Mouse (Mus musculus) heart, embryonic 10.5 days (tissue): Measurements from ENCODE around the gene Bcas3. TPM values are rescaled to one million over a fixed set of nuclear protein-coding genes. Genes with fewer than 3 reads are reported as not detected.

Source experiments
- DNase-seq: peaks from one replicate; pipeline ENCODE4 v3.0.0-alpha.2; 2017; ENCODE audit warnings: low spot score
- H3K27ac ChIP-seq: fragments of 300-500 bp; sonication (generic); 2 replicates; pipeline ENCODE4 v1.5.1; 2016; ENCODE audit warnings: mild to moderate bottlenecking
- H3K27me3 ChIP-seq: fragments of 300-500 bp; sonication (generic); 2 replicates; pipeline ENCODE4 v1.6.1; 2016; ENCODE audit warnings: mild to moderate bottlenecking; ENCODE audit not compliant: poor library complexity, insufficient read depth, severe bottlenecking
- H3K36me3 ChIP-seq: fragments of 300-500 bp; sonication (generic); 2 replicates; pipeline ENCODE4 v1.6.1; 2016; ENCODE audit warnings: mild to moderate bottlenecking, moderate library complexity
- H3K4me1 ChIP-seq: fragments of 300-500 bp; sonication (generic); 2 replicates; pipeline ENCODE4 v1.6.1; 2016; ENCODE audit warnings: mild to moderate bottlenecking
- H3K4me3 ChIP-seq: fragments of 300-500 bp; sonication (generic); 2 replicates; pipeline ENCODE4 v1.5.1; 2016; ENCODE audit warnings: mild to moderate bottlenecking, moderate library complexity
- H3K9me3 ChIP-seq: fragments of 300-500 bp; sonication (generic); 2 replicates; pipeline ENCODE4 v1.6.1; 2016; ENCODE audit warnings: mild to moderate bottlenecking, moderate library complexity
- WGBS: fragments of 180-500 bp; shearing (Covaris S2); methylation state at CpG from one replicate; pipeline ENCODE4 v1.1.7; 2016; 5-methylcytosine and 5-hydroxymethylcytosine counted together
- polyA plus RNA-seq: library from polyadenylated mRNA; unstranded; fragments of >200 nt; fragmentation: Nextera tagmentation; extraction: Ambion mirVana; gene quantifications from 2 replicates; pipeline ENCODE4 v1.2.1, GENCODE M21; 2016

Bcas3 gene
- polyA plus RNA-seq, 1 experiment from 2014 or later, result 22.4 TPM

DNA sequence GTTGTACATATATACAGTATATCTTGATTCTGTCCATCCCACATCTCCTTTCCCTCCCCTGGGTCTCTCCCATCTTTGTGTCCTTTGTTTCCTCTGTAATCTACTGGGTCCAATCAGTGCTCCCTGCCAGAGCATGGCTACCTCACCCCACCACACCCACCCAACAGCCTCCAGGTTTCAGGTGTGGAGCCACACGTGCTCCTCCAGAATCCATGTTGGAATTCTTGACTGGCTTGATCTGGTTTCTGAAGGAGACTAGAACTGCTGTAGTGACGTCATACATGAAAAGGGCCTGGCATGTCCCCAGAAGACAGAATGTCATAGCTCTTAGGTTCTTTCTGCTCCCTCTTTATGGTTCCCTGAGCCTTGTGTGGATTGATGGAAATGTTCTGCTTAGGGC lies 395.9 kb downstream of the Bcas3 start:
- Histone ChIP-seq H3K9me3 (no peaks in the 10 kb centered on the region), H3K36me3 (no peaks in the 10 kb centered on the region), H3K4me1 (peaks cover 15% of the 10 kb centered on the region), H3K27ac (no peak overlapping the region), H3K27me3 (peaks cover 18% of the 10 kb centered on the region; the same call in 1 of the 2 replicates), H3K4me3 (no peak overlapping the region)
- WGBS, result 78% methylated on average over 2 of the region's 2 CpGs
- DNase-seq, result no peak

DNA sequence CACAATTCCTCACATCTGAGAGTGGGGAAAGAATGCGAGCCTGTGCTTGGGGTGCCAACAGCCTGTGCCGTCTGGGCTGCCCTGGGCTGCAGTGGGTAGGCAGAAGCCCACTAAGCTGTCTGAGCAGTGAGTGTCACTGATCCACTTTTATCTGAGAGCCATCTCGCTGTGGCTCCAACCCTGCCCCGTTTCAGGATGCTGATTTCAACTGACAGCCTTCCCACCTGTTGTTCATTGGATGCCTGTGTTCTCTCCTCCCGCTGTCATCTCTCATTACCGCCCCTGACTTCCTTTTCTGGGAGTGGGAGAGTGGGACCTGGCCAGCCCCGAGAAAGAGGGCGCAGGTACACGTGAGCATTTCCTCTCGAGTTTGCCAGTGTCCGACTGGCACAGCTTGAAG lies 398.2 kb downstream of the Bcas3 start:
- Histone ChIP-seq H3K27ac (no peak overlapping the region), H3K36me3 (no peaks in the 10 kb centered on the region), H3K27me3 (0 out of 2 replicates have a peak, but pooled peaks cover 18% of the 10 kb centered on the region), H3K9me3 (no peaks in the 10 kb centered on the region), H3K4me1 (peaks cover 12% of the 10 kb centered on the region), H3K4me3 (no peak overlapping the region)
- no peak for DNase-seq
- WGBS, result 42% methylated on average over 11 of the region's 11 CpGs

DNA sequence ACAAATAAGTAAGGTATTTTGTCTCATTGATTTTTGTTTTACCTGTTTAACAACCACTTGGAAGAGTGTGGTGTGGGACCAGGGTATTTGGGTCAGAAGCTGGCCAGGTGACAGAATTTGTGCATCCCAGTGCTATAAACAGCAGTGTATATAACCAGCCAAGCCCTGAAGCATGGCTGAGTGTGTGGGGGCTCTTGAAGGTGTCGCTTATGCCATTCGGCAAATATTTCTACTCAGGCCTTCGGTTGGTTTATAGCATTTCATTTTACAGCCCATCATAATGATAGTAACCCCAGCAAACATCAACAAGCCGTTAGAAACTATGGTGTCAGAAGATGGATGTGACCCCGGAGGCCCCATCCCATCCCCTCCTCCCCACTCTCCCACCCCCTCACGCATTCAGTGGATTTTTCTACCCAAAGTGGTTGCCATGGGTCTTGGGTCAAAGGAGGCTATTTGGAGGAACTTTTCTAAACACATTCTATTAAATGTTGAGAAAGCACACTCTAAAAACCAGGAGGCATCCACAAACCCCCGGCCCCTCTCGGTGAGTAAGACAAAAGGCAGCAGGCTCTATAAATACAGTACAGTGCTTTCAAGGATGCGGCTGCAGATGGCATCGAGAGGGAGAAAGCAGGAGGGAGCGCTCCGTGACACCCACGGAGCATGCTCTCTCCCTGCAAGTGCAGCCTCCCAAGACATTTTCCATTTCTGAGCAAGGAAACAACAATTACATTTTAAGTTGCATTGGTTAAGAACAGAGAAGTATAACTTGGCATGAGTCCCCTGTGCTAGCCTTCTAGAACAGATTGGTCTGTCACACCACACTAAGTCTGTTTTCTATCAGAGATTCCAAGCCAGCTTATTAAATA lies 401.9 kb downstream of the Bcas3 start:
- H3K27ac ChIP-seq, result no peak overlapping the region
- peaks cover 12% of the 10 kb centered on the region for H3K4me1 ChIP-seq
- 76% methylated on average over 13 of the region's 13 CpGs for WGBS
- H3K36me3 ChIP-seq, result no peaks in the 10 kb centered on the region
- 0 out of 2 replicates have a peak, but pooled peaks cover 18% of the 10 kb centered on the region for H3K27me3 ChIP-seq
- no peaks in the 10 kb centered on the region for H3K9me3 ChIP-seq
- H3K4me3 ChIP-seq, result no peak overlapping the region
- no peak for DNase-seq

DNA sequence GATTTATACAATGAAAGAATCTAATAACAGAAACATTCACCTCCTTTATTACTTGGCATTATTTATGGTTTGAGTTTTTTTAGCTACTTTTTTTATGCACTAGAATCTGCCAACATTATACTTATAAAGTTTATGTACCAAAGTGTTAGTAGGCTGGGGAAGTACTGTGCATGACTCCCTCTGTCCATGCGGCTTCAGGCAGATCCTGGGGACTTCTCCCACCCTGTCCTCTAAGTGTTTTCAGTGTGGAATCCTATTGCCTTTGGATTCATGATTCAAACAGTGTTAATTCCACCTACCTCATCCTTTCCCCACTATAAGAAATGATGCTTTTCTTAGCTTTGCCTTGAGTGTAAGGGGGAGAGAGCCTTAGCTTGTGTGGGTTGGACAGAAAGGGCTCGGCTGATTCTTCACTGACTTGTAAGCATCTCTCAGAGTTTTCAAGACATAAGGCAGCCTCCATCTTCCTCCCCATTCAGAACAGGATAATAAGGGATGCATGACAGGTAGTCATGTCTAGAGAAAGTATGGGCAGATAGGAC lies 402.6 kb downstream of the Bcas3 start:
- Histone ChIP-seq H3K4me1 (peaks cover 18% of the 10 kb centered on the region), H3K36me3 (no peaks in the 10 kb centered on the region), H3K9me3 (no peaks in the 10 kb centered on the region), H3K27ac (no peak overlapping the region), H3K4me3 (no peak overlapping the region), H3K27me3 (0 out of 2 replicates have a peak, but pooled peaks cover 18% of the 10 kb centered on the region)
- 73% methylated on average over 2 of the region's 2 CpGs for WGBS
- no peak for DNase-seq

DNA sequence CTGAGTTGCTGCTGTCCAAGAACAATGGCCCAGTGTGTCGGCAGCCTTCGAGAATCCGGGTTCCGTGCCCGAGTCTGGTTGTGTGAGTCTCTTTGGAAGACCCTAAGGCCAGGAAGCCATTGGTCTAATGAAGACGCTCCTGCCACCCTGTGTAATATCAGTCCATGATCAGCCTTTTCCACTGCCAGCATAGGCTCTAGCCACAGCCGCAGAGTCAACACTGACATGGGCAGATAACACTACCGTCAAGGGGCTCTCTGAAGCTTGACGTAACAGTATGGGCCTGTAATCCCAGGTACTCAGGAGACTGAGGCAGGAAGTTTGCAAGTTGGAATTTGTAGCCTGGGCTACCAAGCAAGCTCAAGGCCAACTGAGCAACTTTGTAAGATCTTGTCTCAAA lies 405.9 kb downstream of the Bcas3 start:
- Histone ChIP-seq H3K27me3 (peaks cover 23% of the 10 kb centered on the region), H3K4me1 (peaks cover 20% of the 10 kb centered on the region), H3K9me3 (no peaks in the 10 kb centered on the region), H3K27ac (no peak overlapping the region), H3K4me3 (no peak overlapping the region), H3K36me3 (no peaks in the 10 kb centered on the region)
- no peak for DNase-seq
- WGBS, result 72% methylated on average over 9 of the region's 9 CpGs

DNA sequence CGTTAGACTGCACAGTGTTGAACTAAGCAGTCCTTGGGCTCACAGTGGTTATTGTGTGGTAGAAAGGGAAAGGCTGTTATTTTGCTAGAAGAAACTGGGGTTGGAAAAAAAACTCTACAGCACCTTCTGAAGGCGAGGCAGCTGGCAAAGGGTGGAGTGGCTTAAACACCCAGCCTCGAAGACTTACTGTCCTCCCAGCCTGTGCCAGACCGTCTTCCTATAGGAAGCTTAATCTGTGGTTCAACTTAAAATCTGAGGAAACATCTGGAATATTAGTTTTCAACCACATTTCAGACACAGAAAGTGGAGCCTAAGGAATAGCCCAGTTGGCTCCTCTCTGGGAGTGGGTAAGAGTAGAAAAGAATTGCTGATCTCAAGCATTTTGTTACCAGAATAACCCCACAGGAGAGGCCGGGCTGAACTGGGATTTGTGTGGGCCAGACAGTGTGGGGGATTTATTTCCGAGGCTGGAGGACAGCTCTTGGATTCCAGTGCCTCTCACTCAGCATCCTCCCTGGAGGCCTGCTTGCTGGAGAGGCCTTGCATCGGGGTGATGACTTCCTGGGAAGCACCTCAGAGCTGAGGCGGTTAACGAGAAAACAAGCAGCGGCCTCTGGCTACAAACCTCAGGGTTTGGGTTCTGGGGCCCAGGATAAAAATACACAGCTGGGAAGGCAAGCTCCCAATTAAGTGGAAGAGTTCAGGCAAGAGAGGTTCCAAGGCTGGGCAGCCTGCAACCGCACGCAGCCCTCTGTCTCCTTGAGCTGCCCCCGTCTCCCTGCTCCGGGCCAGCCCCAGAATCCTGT lies 406.9 kb downstream of the Bcas3 start:
- Histone ChIP-seq H3K27me3 (peaks cover 28% of the 10 kb centered on the region), H3K4me1 (peaks cover 20% of the 10 kb centered on the region), H3K4me3 (no peak overlapping the region), H3K27ac (0 out of 2 replicates have a peak overlapping the region, but pooled peaks have one; percentile 6), H3K9me3 (no peaks in the 10 kb centered on the region), H3K36me3 (no peaks in the 10 kb centered on the region)
- WGBS, result 64% methylated on average over 14 of the region's 14 CpGs
- no peak for DNase-seq

DNA sequence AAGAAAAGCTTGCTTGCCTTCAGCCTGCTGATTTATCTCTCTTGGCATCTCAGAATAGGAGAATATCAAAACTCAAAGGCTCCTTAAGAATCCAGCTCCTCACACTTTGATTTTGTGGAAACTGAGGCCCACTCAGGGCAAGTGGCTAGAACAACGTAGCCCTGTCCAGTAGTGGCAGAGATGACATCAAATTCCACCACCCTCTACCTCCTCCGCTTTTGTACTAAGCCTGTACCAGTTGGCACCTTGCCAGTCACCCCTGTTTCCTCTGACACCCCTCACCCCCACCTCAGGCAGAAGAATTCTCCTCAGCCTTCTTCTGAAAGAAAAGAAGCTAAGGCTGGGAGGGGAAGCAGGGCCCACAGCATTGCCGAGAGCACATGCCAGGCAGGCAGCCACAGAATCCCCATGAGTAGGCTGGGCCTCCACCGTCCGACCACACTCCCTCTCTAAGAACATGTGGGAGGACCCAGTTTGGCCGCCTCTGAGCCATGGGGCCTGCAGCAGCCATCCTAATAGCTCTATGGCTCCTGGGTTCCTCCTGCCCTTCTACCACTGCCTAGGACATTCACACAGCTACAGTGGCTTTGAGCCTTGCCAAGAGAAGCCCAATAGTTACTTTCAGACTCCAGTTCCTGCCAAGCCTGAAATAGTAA lies 407.6 kb downstream of the Bcas3 start:
- WGBS, result 33% methylated on average over 6 of the region's 6 CpGs
- Histone ChIP-seq H3K9me3 (no peaks in the 10 kb centered on the region), H3K4me3 (no peak overlapping the region), H3K36me3 (no peaks in the 10 kb centered on the region), H3K27ac (peak overlapping the region; percentile 32), H3K27me3 (peaks cover 28% of the 10 kb centered on the region), H3K4me1 (peaks cover 21% of the 10 kb centered on the region)
- DNase-seq, result no peak

DNA sequence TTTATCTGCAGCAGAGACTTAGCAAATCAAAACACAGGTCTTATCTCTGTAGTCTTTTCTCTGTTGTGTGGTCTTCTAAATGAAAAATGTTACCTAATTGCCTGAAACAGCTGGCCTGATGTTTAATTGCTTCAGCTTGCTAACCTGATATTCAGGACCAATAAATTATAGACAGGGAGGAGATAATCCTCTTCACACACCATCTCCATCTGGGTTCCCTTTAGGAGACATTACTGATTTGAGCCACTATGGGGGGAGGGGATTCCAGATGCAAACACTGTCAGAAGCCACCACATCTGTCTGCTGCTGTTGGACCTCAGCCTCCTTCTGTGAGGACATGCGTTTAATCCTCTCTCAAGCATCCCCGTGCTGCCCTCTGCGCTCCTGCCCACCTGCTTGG lies 408.2 kb downstream of the Bcas3 start:
- H3K27ac ChIP-seq, result peak overlapping the region; percentile 32; the same call in 1 of the 2 replicates
- H3K4me1 ChIP-seq, result peaks cover 27% of the 10 kb centered on the region
- DNase-seq, result no peak

DNA sequence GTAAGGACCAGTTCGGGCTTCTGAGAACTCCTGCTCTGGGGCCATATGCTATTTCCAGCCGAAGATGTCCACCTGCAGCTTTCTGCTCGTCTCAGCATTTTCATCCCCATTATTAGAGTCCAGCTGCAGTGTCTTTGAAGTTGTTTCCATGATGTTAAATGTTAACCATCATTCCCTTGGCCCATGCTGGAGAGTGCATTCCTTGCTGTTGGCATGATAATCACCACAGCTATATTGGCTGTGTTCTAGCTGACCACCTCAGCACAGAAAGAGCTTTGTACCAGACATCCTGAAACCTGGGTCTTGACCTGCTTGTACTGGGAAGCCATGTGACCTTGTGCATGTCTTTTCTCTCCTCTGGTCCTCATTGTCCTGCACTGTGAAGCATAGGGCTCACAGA lies 410.7 kb downstream of the Bcas3 start:
- no peaks in the 10 kb centered on the region for H3K9me3 ChIP-seq
- no peak overlapping the region for H3K27ac ChIP-seq
- H3K4me1 ChIP-seq, result peaks cover 35% of the 10 kb centered on the region
- no peak overlapping the region for H3K4me3 ChIP-seq
- WGBS, result 83% methylated on average over 3 of the region's 3 CpGs
- no peaks in the 10 kb centered on the region for H3K36me3 ChIP-seq
- no peak for DNase-seq
- H3K27me3 ChIP-seq, result peaks cover 41% of the 10 kb centered on the region

More for the DNA sequence above, 408.2 kb downstream of the Bcas3 start:
- Histone ChIP-seq H3K4me3 (no peak overlapping the region), H3K27me3 (peaks cover 28% of the 10 kb centered on the region), H3K36me3 (no peaks in the 10 kb centered on the region), H3K9me3 (no peaks in the 10 kb centered on the region)
- WGBS, result 74% methylated on average over 3 of the region's 3 CpGs

DNA sequence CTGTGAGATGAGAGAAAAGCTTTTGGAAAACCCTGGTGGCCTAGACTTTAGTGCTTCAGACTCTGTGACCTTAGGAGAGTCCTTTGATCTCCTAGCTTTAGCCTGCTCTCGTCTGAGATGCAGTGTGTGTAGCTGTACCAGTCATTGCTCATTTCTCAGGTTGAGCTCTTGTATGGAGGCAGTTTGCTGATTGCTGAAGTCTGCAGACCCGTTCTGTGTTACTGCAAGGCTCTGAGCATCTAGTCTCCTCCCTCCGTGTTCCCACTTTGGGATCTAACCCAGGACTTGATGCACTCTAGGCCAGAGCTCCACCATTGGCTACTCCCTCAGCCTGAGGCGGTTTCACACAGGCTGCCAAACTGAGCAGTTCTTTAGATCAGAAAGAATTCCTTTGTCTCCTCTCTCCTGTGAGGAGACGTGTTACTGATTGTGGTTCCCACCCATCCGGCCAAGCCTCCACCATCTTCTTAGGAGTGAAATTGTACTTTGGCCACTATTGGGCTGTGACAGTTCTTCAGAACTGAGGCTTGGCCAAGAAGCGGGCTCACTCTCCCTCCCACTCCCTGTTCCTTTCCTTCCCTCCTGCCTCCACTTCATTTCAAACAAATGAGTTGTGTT lies 413.2 kb downstream of the Bcas3 start:
- H3K4me1 ChIP-seq, result peaks cover 21% of the 10 kb centered on the region
- H3K4me3 ChIP-seq, result no peak overlapping the region
- no peaks in the 10 kb centered on the region for H3K9me3 ChIP-seq
- H3K36me3 ChIP-seq, result no peaks in the 10 kb centered on the region
- no peak for DNase-seq
- peak overlapping the region; percentile 63 for H3K27ac ChIP-seq
- 24% methylated on average over 7 of the region's 7 CpGs for WGBS
- H3K27me3 ChIP-seq, result peaks cover 53% of the 10 kb centered on the region

DNA sequence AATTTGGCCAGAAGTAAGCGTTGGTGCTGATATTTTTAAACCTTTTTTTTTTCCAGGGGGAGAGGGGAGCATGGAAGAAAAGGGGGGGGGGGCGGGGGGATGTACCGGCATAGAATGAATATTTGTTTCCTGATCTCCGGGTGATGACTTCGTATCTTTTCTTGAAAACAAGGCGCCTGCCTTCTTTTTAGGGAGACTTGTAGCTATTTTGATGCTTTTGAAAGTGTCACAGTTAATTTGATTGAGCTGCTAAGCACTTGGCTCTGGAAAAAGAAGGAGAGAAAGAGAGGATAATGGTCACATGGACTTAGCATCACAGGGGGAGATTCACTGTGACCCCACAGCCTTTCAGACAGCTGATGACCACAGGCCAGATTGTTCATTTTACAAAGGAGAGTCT lies 413.8 kb downstream of the Bcas3 start:
- Histone ChIP-seq H3K27me3 (peaks cover 51% of the 10 kb centered on the region), H3K27ac (no peak overlapping the region; the same call in 1 of the 2 replicates), H3K4me1 (peaks cover 15% of the 10 kb centered on the region), H3K36me3 (no peaks in the 10 kb centered on the region), H3K4me3 (no peak overlapping the region), H3K9me3 (no peaks in the 10 kb centered on the region)
- DNase-seq, result no peak
- WGBS, result 74% methylated on average over 6 of the region's 6 CpGs

DNA sequence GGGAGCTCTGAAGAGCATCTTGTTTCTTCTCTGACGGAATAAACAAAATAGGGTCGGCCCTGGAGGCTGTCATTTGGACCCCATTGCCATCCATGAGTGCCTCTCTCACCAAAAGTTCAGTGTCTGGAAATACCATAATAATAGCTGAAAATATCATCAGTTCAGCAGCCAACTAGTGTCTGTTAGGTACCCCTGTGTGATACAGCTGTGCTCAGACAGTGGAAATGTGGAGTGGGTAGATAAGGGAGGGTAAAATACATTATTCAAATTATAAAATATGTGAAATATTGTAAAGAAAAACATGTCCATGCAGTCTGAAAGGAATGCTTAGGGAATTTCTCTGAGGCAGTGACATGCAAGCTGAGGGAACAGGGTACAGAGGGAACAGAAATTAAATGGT lies 416.8 kb downstream of the Bcas3 start:
- Histone ChIP-seq H3K36me3 (no peaks in the 10 kb centered on the region), H3K27me3 (peaks cover 57% of the 10 kb centered on the region), H3K4me3 (no peak overlapping the region), H3K9me3 (no peaks in the 10 kb centered on the region), H3K4me1 (peaks cover 20% of the 10 kb centered on the region), H3K27ac (no peak overlapping the region)
- WGBS, result 82% methylated on average over 2 of the region's 2 CpGs
- DNase-seq, result no peak
